In genomic region chr17:49066748-49067147, GRCm38 (mm10) we compare ENCODE assay signal across 20 mouse cellular contexts.
A peak's percentile ranks its signal among the peaks of the same experiment; 100 is the strongest.
DNase-seq lines count a peak whose midpoint lies in the region; ATAC-seq lines count a peak whose summit lies in the region.
"Had no signal": no experiment of that assay in that cellular context is flagged by ENCODE, and none has a peak within 500 bp of the region (broad histone marks: within the 10 kb centered on the region; RNA-seq: fewer than 3 reads in every experiment).

No protein-coding gene starts in this region.

- H3K27me3 ChIP-seq in kidney, embryonic 15.5 days: no peaks in the 10 kb centered on the region
- H3K27me3 ChIP-seq: embryonic facial prominence, embryonic 13.5 days; forebrain, embryonic 13.5 days; hindbrain, embryonic 12.5 days; neural tube, embryonic 13.5 days had no signal

- H3K4me3 ChIP-seq in kidney, embryonic 15.5 days (replicated peaks): no peak overlapping the region
- H3K4me3 ChIP-seq: embryonic facial prominence, embryonic 13.5 days; forebrain, embryonic 13.5 days; heart, embryonic 13.5 days; hindbrain, embryonic 12.5 days; limb, embryonic 12.5 days; neural tube, embryonic 13.5 days had no signal

- no peak overlapping the region for H3K27ac ChIP-seq in kidney, embryonic 15.5 days
- H3K27ac ChIP-seq: embryonic facial prominence, embryonic 13.5 days; forebrain, embryonic 13.5 days; heart, embryonic 13.5 days; hindbrain, embryonic 12.5 days; limb, embryonic 12.5 days; neural tube, embryonic 13.5 days had no signal

- no peaks in the 10 kb centered on the region for H3K36me3 ChIP-seq in kidney, embryonic 15.5 days
- H3K36me3 ChIP-seq: embryonic facial prominence, embryonic 13.5 days; heart, embryonic 13.5 days; hindbrain, embryonic 12.5 days; limb, embryonic 12.5 days had no signal

- WGBS in kidney, embryonic 15.5 days: 70% methylated on average over 6 of the region's 6 CpGs

- H3K9ac ChIP-seq in kidney, embryonic 15.5 days: no peak overlapping the region
- H3K9ac ChIP-seq: embryonic facial prominence, embryonic 13.5 days; forebrain, embryonic 13.5 days; heart, embryonic 13.5 days; hindbrain, embryonic 12.5 days; limb, embryonic 12.5 days; neural tube, embryonic 13.5 days had no signal

- peak; percentile 18 for DNase-seq in adrenal gland, postnatal 14 days
- DNase-seq in adrenal gland, postnatal 10 days: no peak
- DNase-seq in kidney, postnatal 4 days: peak; percentile 14 to 29
- DNase-seq in retina, embryonic 14.5 days (ENCODE audit: low spot score): peak; percentile 43
- DNase-seq in retina, postnatal 1 day: no peak
- DNase-seq in thymus, postnatal 4 days: peak; percentile 36
- no peak for DNase-seq in urinary bladder, postnatal 25 days (ENCODE audit: low spot score)
- DNase-seq: cerebellum, adult 8-10 months; gastrocnemius, postnatal 36 days; layer of hippocampus, postnatal 36 days; lung, postnatal 36 days; right cerebral cortex, adult 18-20 months had no signal

- no peak overlapping the region for H3K4me2 ChIP-seq in kidney, embryonic 15.5 days
- H3K4me2 ChIP-seq: embryonic facial prominence, embryonic 13.5 days; forebrain, embryonic 13.5 days; heart, embryonic 13.5 days; hindbrain, embryonic 12.5 days; limb, embryonic 12.5 days; neural tube, embryonic 13.5 days had no signal

- H3K9me3 ChIP-seq in kidney, embryonic 15.5 days (replicated peaks): no peaks in the 10 kb centered on the region
- H3K9me3 ChIP-seq: embryonic facial prominence, embryonic 13.5 days; forebrain, embryonic 13.5 days; heart, embryonic 13.5 days; hindbrain, embryonic 12.5 days; limb, embryonic 12.5 days; neural tube, embryonic 13.5 days had no signal

- no peak for ATAC-seq in kidney, embryonic 15.5 days (replicated peaks; ENCODE audit: low FRiP score)
- ATAC-seq: forebrain, embryonic 13.5 days; midbrain, embryonic 16.5 days had no signal

- peaks cover 11% of the 10 kb centered on the region for H3K4me1 ChIP-seq in kidney, embryonic 15.5 days
- H3K4me1 ChIP-seq: embryonic facial prominence, embryonic 13.5 days; heart, embryonic 13.5 days; limb, embryonic 12.5 days had no signal

Comparison
In these comparisons a context has a peak if more than half of its experiments do, and no peak if none do; other contexts are left out.
1. DNase-seq: peak in adrenal gland, postnatal 14 days (single experiment), kidney, postnatal 4 days (2 of 2), retina, embryonic 14.5 days (single experiment) and thymus, postnatal 4 days (single experiment); none in adrenal gland, postnatal 10 days (single experiment), retina, postnatal 1 day (single experiment) and urinary bladder, postnatal 25 days (single experiment).